Mouse (Mus musculus) heart, postnatal 4 days (tissue): Measurements from ENCODE around the gene Skida1. TPM values are rescaled to one million over a fixed set of nuclear protein-coding genes. Genes with fewer than 3 reads are reported as not detected.

ENCODE experiments used
- DNase-seq: peaks from one replicate; pipeline ENCODE4 v3.0.0; 2021
- total RNA-seq, 2 experiments: library from RNA; stranded (reverse); gene quantifications; 2 replicates each; pipeline ENCODE4 v1.2.3; 2021

Skida1 gene
- total RNA-seq, 2 experiments from 2014 or later, result 6.3 to 7.2 TPM

- DNase-seq, result no peak
Observed at GRCm38 (mm10) chr2:18038895-18039371, 9.9 kb downstream of the Skida1 start.

GRCm38 (mm10) chr2:18038141-18038752 is 10.6 kb downstream of the Skida1 start:
- no peak for DNase-seq

GRCm38 (mm10) chr2:18037491-18037890 is 11.4 kb downstream of the Skida1 start, which contains the start of gene A930004D18Rik:
A930004D18Rik (minus strand) TSS chr2:18037737.
- no peak for DNase-seq

DNA sequence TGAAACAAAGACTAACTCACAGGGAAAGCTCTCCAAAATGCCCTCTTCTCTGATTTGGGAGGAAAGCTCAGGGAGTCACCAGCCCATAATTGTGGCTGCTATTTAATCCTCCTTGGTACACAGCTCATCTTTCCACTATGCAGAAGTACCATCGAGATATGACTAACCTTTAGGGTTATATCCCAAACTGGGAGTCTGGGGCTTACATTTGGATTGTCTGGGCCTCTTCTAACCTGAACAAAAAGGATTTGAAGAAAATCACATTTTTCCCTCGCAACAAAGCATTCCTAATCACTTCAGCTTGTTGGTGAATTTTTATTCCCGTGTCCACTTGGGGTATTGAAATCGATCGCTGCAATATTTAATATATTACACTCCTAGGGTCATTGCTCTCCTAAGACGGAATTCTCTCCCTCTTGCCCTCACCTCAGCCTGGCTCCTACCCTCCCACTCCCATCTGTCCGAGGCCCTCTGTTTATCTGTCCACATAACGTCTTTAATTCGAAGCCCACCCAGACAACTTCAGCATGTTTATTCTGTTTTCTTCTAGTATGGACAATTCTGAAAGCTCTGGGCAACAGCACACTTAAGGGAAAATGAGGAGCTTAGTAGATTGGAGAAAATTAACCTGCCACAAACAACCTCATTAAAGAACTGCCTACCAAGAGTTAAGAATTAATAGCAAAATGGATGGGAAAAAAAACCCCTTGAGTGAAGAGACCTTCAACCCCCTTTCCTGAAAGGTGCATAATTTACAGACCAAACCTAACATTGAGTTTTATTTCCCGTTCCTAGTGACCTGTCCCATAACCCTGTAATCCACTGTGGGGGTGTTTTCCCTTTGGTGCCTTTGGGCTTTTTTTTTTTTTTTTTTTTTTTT is 14.2 kb downstream of the Skida1 start:
- no peak for DNase-seq

DNA sequence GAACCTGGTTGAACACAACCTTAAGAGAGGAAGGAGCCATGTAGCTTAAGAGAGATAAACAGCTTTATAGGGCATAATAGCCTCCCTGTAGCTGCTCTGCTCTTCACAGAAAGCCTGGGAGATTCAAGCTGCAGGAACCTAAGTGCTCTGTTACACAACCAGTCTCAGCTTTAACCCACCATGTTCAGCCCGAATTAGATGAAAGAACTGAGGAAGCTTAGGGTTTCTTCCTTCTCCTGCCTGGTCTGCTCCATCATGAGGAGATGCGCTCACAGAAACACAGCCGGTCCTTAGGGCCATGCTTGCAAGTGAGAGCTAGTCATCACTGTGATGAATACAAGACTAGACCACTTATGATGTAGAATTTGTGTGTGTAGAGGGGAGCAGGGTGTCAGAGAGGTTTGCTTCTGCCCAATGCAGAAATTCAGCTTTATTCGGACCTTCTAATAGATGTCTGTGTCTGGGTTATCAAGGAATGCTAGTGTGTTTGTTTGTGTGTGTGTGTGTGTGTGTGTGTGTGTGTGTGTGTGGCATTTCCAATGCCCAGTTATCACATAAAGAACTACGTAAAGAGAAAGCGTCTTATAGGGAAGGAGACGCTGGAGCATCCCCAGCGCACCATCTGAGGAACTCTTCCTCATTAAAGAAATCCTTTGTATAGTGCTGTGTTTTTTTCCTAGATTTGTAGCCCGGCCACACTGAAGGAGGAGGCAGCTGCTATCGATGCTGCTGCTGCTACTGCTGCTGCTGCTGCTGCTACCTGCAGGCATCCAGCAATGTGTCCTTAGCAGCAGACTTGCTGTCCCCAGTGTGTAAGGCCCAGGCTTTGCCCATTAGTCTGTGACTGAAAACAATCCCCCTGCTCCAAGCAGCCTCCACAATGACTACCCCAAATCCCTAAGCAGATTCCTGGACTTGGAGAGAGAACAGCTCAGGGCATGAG is 15.4 kb downstream of the Skida1 start:
- no peak for DNase-seq

GRCm38 (mm10) chr2:18032538-18032895 is 16.3 kb downstream of the Skida1 start:
- DNase-seq, result no peak

GRCm38 (mm10) chr2:18031831-18032537 is 16.9 kb downstream of the Skida1 start:
- peak; percentile 69 for DNase-seq

- DNase-seq, result peak; percentile 48
Observed at GRCm38 (mm10) chr2:18031271-18031821, 17.5 kb downstream of the Skida1 start.

- DNase-seq, result no peak
Observed at GRCm38 (mm10) chr2:18030581-18030980, 18.3 kb downstream of the Skida1 start.

DNA sequence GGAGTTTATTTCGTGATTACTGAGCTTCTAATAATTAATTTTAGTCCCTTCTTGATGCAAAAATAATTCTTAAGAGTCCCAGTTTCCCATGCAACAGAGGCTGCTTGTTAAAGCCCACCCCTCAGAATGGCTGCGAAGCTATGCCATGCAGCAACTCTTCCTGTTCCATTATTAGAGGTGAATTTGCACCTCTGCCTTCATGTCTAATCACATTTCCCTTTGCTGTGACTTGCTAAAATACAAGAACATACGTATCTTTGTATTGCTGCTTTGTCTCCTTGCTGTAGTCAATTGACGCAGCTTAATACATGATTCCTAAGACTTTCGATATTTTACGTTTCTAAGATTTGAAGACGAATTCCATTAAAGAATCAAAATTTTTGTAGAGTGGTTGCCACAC is 19.2 kb downstream of the Skida1 start:
- DNase-seq, result no peak

DNA sequence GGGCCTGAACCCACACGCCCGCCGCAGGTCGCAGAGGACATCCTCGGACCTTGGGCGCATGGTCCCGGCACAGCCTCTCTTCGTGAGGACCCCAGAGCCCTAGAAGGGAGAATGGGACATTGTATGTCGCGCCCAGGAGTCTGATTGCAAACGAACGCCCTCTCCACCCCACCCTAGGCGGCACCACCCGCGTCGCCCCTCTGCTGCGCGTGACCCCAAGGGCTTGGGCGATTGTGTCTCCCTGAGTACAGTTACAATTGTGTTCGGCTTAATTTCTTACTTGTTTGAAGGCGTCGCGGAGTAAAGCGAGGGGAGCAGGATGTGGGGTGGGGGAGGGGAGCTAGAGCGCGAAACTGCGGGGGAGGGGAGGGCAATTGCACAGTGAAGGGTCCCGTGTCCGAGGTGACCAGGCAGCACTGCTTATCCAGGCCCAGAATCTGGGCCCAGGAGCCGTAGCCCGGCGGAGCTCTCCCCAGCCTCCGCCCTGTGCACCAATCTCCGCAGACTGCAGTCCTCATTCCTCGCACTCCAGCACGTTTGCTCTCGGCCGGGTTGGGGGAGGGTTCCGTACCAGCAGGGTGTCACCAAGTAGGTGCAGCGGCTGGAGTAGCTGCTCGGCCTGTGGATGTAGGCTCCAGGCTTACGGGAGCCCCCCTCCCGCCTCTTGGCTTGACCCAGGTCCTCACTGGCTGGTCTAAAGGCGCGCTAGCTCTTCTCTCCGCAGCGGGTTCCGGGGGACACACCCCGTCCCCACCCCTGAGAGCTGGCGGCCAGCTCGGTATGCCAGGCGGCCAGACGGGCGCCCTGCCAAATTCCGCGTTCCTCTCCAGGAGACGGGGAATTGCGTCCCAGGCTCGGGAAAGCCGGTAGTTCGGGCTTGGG is 20.5 kb downstream of the Skida1 start:
- peak; percentile 97 for DNase-seq

- peak; percentile 97 for DNase-seq
Observed at GRCm38 (mm10) chr2:18027448-18028139, 21.3 kb downstream of the Skida1 start.

DNA sequence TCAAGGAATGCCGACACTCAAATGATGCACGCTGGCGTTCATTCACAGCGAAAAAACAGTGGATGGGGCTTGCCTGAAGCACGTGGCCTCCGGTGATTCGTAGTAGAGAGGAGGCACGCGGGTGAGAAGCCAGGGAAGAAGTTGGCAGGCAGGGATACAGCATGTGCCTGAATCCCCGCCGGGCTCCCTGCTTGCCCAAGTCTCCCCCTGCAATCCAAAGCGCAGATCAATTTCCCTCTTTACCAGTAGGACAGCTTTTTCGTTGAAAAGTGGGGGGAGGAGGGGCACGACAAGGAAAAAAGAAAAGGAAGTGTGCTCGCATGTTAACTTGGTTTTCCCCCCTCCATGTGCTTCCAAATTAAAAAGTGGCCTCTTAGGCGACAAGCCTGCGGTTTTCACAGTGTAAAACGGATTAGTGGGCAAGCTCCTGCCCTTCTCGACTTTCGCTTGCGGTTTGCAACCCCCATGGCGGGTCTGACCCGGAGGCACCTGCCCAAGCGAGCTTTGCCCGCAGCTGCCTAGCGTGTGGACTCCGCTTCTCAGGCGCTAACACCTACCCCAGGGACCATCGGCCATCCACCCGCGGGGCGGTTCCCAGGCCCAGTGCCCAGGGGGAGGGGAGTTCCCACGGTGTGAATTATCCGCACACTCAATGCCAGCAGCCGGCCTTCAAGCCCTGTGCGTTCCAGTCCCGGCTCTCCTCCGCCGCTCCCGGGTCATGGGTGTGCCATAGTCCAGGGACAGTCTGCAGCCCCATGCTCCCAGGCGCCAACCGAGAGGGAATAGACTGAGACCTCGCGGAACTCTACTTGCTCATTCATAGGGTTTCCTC is 22.5 kb downstream of the Skida1 start:
- DNase-seq, result peak; percentile 71

GRCm38 (mm10) chr2:18025781-18026115 is 23.1 kb downstream of the Skida1 start:
- no peak for DNase-seq

DNA sequence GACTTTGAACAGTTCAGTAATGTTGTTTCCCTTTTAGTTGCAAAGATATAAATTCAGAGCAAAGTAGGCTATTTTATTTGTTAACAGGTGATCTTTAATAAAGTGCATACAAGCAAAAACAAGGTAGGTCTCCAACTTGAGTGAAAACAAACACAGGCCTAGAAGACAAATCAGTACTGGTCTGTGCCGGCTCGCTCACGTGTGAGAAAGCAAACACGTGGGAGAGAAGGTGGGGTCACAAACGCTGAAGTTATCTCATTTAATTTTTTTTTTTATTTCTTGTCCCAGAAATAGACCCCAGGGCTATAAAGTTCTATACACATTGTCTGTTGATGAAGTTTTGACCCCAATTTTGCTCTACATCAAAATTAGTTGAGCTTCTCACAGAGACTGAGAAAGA is 23.7 kb downstream of the Skida1 start:
- no peak for DNase-seq

- no peak for DNase-seq
Observed at GRCm38 (mm10) chr2:18022886-18023285, 26.0 kb downstream of the Skida1 start.

DNA sequence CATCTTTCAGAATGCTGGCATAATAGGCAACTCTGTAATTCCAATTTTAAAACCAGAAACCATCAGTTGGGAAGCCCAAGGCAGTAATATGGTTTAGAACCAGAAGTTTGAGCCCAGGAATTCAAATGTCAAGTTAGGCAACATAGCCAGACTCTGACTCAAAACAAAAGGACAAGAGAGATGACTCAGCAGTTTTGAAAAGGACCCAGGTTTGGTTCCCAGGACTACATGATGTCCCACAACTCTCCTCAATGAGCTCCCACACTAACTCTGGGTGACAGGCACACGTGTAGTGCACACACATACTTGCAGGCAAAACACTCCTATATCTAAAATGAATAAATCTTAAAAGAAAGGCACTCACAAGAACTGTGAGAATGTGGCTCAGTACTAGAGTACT is 29.7 kb downstream of the Skida1 start:
- DNase-seq, result no peak

GRCm38 (mm10) chr2:18017321-18017720 is 31.5 kb downstream of the Skida1 start:
- no peak for DNase-seq

- DNase-seq, result no peak
Observed at GRCm38 (mm10) chr2:18016639-18017038, 32.2 kb downstream of the Skida1 start.
